Mouse (Mus musculus) limb, embryonic 14.5 days (tissue): ENCODE measurements around the gene Minos1. TPM values are rescaled to one million over a fixed set of nuclear protein-coding genes. Genes with fewer than 3 reads are reported as not detected.

Source experiments
- ATAC-seq: fragments of 200-750 bp; cut with Nextera tagmentation; 2 replicates; pipeline ENCODE4 v1.8.0; 2017; ENCODE audit warnings: low read depth, moderate number of reproducible peaks, moderate TSS enrichment; ENCODE audit not compliant: low FRiP score
- DNase-seq: peaks from one replicate; pipeline ENCODE4 v3.0.0-alpha.2; 2015; ENCODE audit warnings: low spot score
- H3K27ac ChIP-seq: fragments of 300-500 bp; sonication (generic); replicated peaks from 2 replicates; pipeline ENCODE4 v1.5.1; 2014; ENCODE audit warnings: low read depth, mild to moderate bottlenecking, low read length, moderate library complexity, mixed read lengths
- H3K27me3 ChIP-seq: fragments of 300-500 bp; sonication (generic); 2 replicates; pipeline ENCODE4 v1.6.1; 2014; ENCODE audit warnings: low read length, mixed read lengths; ENCODE audit not compliant: control insufficient read depth, insufficient read depth
- H3K36me3 ChIP-seq: fragments of 300-500 bp; sonication (generic); 2 replicates; pipeline ENCODE4 v1.6.1; 2014; ENCODE audit warnings: mild to moderate bottlenecking, low read length, moderate library complexity, mixed read lengths; ENCODE audit not compliant: control insufficient read depth, insufficient read depth
- H3K4me1 ChIP-seq: fragments of 300-500 bp; sonication (generic); 2 replicates; pipeline ENCODE4 v1.6.1; 2014; ENCODE audit warnings: antibody characterized with exemption, low read length, mixed read lengths; ENCODE audit not compliant: control insufficient read depth, insufficient read depth
- H3K4me2 ChIP-seq: fragments of 300-500 bp; sonication (generic); replicated peaks from 2 replicates; pipeline ENCODE4 v1.6.1; 2014; ENCODE audit warnings: low read depth, mild to moderate bottlenecking, low read length, moderate library complexity; ENCODE audit not compliant: severe bottlenecking
- H3K4me3 ChIP-seq: fragments of 300-500 bp; sonication (generic); replicated peaks from 2 replicates; pipeline ENCODE4 v1.5.1; 2014; ENCODE audit warnings: low read length
- H3K9ac ChIP-seq: fragments of 300-500 bp; sonication (generic); 2 replicates; pipeline ENCODE4 v1.6.1; 2014; ENCODE audit warnings: mild to moderate bottlenecking, low read depth, low read length, moderate library complexity; ENCODE audit not compliant: severe bottlenecking
- H3K9me3 ChIP-seq: fragments of 300-500 bp; sonication (generic); 2 replicates; pipeline ENCODE4 v1.6.1; 2016; ENCODE audit warnings: low read length; ENCODE audit not compliant: control insufficient read depth
- POLR2A ChIP-seq: fragments of 200-500 bp; IDR thresholded peaks from 2 replicates; pipeline ENCODE4 v1.8.0; 2012; ENCODE audit warnings: inconsistent platforms, mild to moderate bottlenecking, moderate library complexity, borderline replicate concordance; ENCODE audit not compliant: insufficient read depth, insufficient read length; ENCODE audit errors: extremely low read depth
- WGBS: fragments of 180-500 bp; shearing (Covaris S2); extraction: QIAGEN DNeasy Blood & Tissue Kit; methylation state at CpG from one replicate; pipeline ENCODE4 v1.1.7; 2014; 5-methylcytosine and 5-hydroxymethylcytosine counted together
- polyA plus RNA-seq, 2 experiments: library from polyadenylated mRNA; depleted of rRNA in 1 of 2; stranded (reverse) in 1 of 2; unstranded in 1 of 2; fragments of >200 nt; fragmentation: Nextera tagmentation in 1 of 2; extraction: Ambion mirVana in 1 of 2; gene quantifications; 2 replicates each; pipeline versions ENCODE4 v1.2.1 to v1.2.3; 2012 to 2014

Gene Minos1
- polyA plus RNA-seq, 2 experiments = 178 to 510 TPM

- H3K4me3 ChIP-seq = no peak overlapping the region
- 10% methylated on average over 1 of the region's 1 CpGs for WGBS
- no peak for TF ChIP-seq POLR2A
- H3K36me3 ChIP-seq = peaks cover 7% of the 10 kb centered on the region; the same call in 1 of the 2 replicates
- DNase-seq (no peak), ATAC-seq (no peak)
- no peak overlapping the region for H3K27ac ChIP-seq
- peaks cover 20% of the 10 kb centered on the region for H3K4me1 ChIP-seq
- H3K27me3 ChIP-seq = 0 out of 2 replicates have a peak, but pooled peaks cover 3% of the 10 kb centered on the region
- H3K9ac ChIP-seq = no peak overlapping the region
- H3K4me2 ChIP-seq = no peak overlapping the region
- H3K9me3 ChIP-seq = peaks cover 4% of the 10 kb centered on the region; the same call in 1 of the 2 replicates
Measured at GRCm38 (mm10) chr4:139095406-139095805, 35.5 kb downstream of the Minos1 start.

- H3K9ac ChIP-seq = peak overlapping the region; percentile 87
- 0 out of 2 replicates have a peak, but pooled peaks cover 3% of the 10 kb centered on the region for H3K27me3 ChIP-seq
- no peak; the same call in 1 of the 2 replicates for ATAC-seq
- TF ChIP-seq POLR2A = 0 out of 2 replicates have a peak, but pooled peaks have one; percentile 1
- H3K4me2 ChIP-seq = peak overlapping the region; percentile 87
- H3K9me3 ChIP-seq = peaks cover 4% of the 10 kb centered on the region; the same call in 1 of the 2 replicates
- peaks cover 25% of the 10 kb centered on the region for H3K4me1 ChIP-seq
- no peak for DNase-seq
- 23% methylated on average over 13 of the region's 13 CpGs for WGBS
- peaks cover 12% of the 10 kb centered on the region; the same call in 1 of the 2 replicates for H3K36me3 ChIP-seq
- H3K27ac ChIP-seq = peak overlapping the region; percentile 81
- peak overlapping the region; percentile 74 for H3K4me3 ChIP-seq
Measured at GRCm38 (mm10) chr4:139093196-139093530, 37.8 kb downstream of the Minos1 start.

GRCm38 (mm10) chr4:139092356-139093195 lies 38.3 kb downstream of the Minos1 start, which contains the start of gene Nbl1:
TSS of gene Nbl1 (minus strand) at chr4:139092993.
- H3K4me2 ChIP-seq = peak within 1 kb of the TSS; percentile 87
- ATAC-seq = peak; percentile 55
- H3K27me3 ChIP-seq = 0 out of 2 replicates have a peak, but pooled peaks cover 3% of the 10 kb centered on the region
- peaks cover 12% of the 10 kb centered on the region; the same call in 1 of the 2 replicates for H3K36me3 ChIP-seq
- DNase-seq = peak; percentile 39
- under 1% methylated on average over 65 of the region's 105 CpGs for WGBS
- H3K4me3 ChIP-seq = peak within 1 kb of the TSS; percentile 74
- peaks cover 4% of the 10 kb centered on the region; the same call in 1 of the 2 replicates for H3K9me3 ChIP-seq
- peak within 1 kb of the TSS; percentile 87 for H3K9ac ChIP-seq
- peak within 1 kb of the TSS; percentile 81 for H3K27ac ChIP-seq
- 0 out of 2 replicates have a peak, but pooled peaks have one; percentile 39 for TF ChIP-seq POLR2A
- peaks cover 25% of the 10 kb centered on the region for H3K4me1 ChIP-seq

- H3K27me3 ChIP-seq = 0 out of 2 replicates have a peak, but pooled peaks cover 3% of the 10 kb centered on the region
- 3% methylated on average over 28 of the region's 28 CpGs for WGBS
- H3K4me3 ChIP-seq = peak overlapping the region; percentile 74
- peaks cover 12% of the 10 kb centered on the region; the same call in 1 of the 2 replicates for H3K36me3 ChIP-seq
- peak overlapping the region; percentile 87 for H3K9ac ChIP-seq
- peaks cover 4% of the 10 kb centered on the region; the same call in 1 of the 2 replicates for H3K9me3 ChIP-seq
- H3K4me2 ChIP-seq = peak overlapping the region; percentile 87
- no peak for TF ChIP-seq POLR2A
- DNase-seq = peak; percentile 66
- H3K4me1 ChIP-seq = peaks cover 25% of the 10 kb centered on the region
- H3K27ac ChIP-seq = peak overlapping the region; percentile 81
- ATAC-seq = peak; percentile 74
Measured at GRCm38 (mm10) chr4:139091478-139092355, 39.2 kb downstream of the Minos1 start.

- Histone ChIP-seq H3K9ac (peak overlapping the region; percentile 87; the same call in 1 of the 2 replicates), H3K4me1 (peaks cover 21% of the 10 kb centered on the region), H3K4me3 (peak overlapping the region; percentile 74), H3K27ac (peak overlapping the region; percentile 81; the same call in 1 of the 2 replicates), H3K27me3 (0 out of 2 replicates have a peak, but pooled peaks cover 3% of the 10 kb centered on the region), H3K9me3 (peaks cover 4% of the 10 kb centered on the region; the same call in 1 of the 2 replicates), H3K36me3 (peaks cover 12% of the 10 kb centered on the region; the same call in 1 of the 2 replicates), H3K4me2 (peak overlapping the region; percentile 87)
- TF ChIP-seq POLR2A = no peak
- DNase-seq = no peak
- WGBS = 19% methylated on average over 7 of the region's 7 CpGs
- no peak for ATAC-seq
Measured at GRCm38 (mm10) chr4:139091066-139091465, 39.8 kb downstream of the Minos1 start.
